Mouse (Mus musculus) midbrain, embryonic 11.5 days (tissue): Measurements from ENCODE around the gene Copa. TPM values are rescaled to one million over a fixed set of nuclear protein-coding genes. Genes with fewer than 3 reads are reported as not detected.

Experiments
- ATAC-seq: fragments of 200-750 bp; cut with Nextera tagmentation; 2 replicates; pipeline ENCODE4 v1.8.0; 2017; ENCODE audit warnings: moderate TSS enrichment, moderate library complexity; ENCODE audit not compliant: low FRiP score
- DNase-seq: peaks from one replicate; pipeline ENCODE4 v3.0.0; 2015; ENCODE audit warnings: low spot score; ENCODE audit errors: missing footprints
- H3K27ac ChIP-seq: fragments of 300-500 bp; sonication (generic); 2 replicates; pipeline ENCODE4 v1.5.1; 2014; ENCODE audit warnings: low read depth, low read length
- H3K27me3 ChIP-seq: fragments of 300-500 bp; sonication (generic); 2 replicates; pipeline ENCODE4 v1.6.1; 2014; ENCODE audit warnings: mild to moderate bottlenecking, low read length, moderate library complexity, mixed read lengths; ENCODE audit not compliant: control insufficient read depth, insufficient read depth
- H3K36me3 ChIP-seq: fragments of 300-500 bp; sonication (generic); 2 replicates; pipeline ENCODE4 v1.6.1; 2014; ENCODE audit warnings: mild to moderate bottlenecking, low read length, moderate library complexity, mixed read lengths; ENCODE audit not compliant: control insufficient read depth, insufficient read depth
- H3K4me1 ChIP-seq: fragments of 300-500 bp; sonication (generic); 2 replicates; pipeline ENCODE4 v1.6.1; 2014; ENCODE audit warnings: low read length; ENCODE audit not compliant: control insufficient read depth, insufficient read depth
- H3K4me2 ChIP-seq: fragments of 300-500 bp; sonication (generic); 2 replicates; pipeline ENCODE4 v1.6.1; 2014; ENCODE audit warnings: mild to moderate bottlenecking, moderate library complexity
- H3K4me3 ChIP-seq: fragments of 300-500 bp; sonication (generic); 2 replicates; pipeline ENCODE4 v1.5.1; 2014; ENCODE audit warnings: low read depth, low read length
- H3K9ac ChIP-seq: fragments of 300-500 bp; sonication (generic); 2 replicates; pipeline ENCODE4 v1.6.1; 2014; ENCODE audit warnings: low read length
- H3K9me3 ChIP-seq: fragments of 300-500 bp; sonication (generic); 2 replicates; pipeline ENCODE4 v1.6.1; 2016; ENCODE audit warnings: low read length; ENCODE audit not compliant: control insufficient read depth
- WGBS: fragments of 180-500 bp; shearing (Covaris S2); extraction: QIAGEN DNeasy Blood & Tissue Kit; methylation state at CpG from one replicate; pipeline ENCODE4 v1.1.7; 2014; 5-methylcytosine and 5-hydroxymethylcytosine counted together
- polyA plus RNA-seq: library from polyadenylated mRNA; unstranded; fragments of >200 nt; fragmentation: Nextera tagmentation; extraction: Ambion mirVana; gene quantifications from 2 replicates; pipeline ENCODE4 v1.2.1, GENCODE M21; 2014

Gene Copa
- polyA plus RNA-seq, 1 experiment from 2014 or later: 178 TPM

DNA sequence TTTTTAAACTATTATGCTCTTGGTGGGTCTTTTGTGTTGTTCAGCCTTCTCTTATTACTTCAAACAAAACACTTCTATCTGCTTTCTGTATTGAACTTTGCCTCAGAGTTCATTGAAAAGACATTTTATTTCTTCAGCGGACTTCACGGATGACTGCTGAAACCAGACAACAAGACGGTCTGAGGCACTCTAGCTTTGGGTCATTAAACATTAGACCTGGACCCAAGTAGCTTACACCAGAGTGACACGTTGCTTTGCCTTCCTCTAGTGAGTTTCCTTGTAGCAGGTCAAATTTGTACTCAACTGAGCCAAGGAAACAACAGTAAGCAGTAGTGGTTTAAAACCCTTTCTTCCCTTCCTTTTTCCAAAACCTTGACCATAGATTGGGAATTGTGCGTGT is 85.6 kb downstream of the Copa start:
- Histone ChIP-seq H3K36me3 (peaks cover 20% of the 10 kb centered on the region), H3K4me3 (no peak overlapping the region), H3K27ac (no peak overlapping the region), H3K9ac (no peak overlapping the region), H3K27me3 (no peaks in the 10 kb centered on the region), H3K9me3 (no peaks in the 10 kb centered on the region), H3K4me1 (no peaks in the 10 kb centered on the region), H3K4me2 (no peak overlapping the region)
- DNase-seq (no peak), ATAC-seq (no peak)
- 87% methylated on average over 5 of the region's 5 CpGs for WGBS

DNA sequence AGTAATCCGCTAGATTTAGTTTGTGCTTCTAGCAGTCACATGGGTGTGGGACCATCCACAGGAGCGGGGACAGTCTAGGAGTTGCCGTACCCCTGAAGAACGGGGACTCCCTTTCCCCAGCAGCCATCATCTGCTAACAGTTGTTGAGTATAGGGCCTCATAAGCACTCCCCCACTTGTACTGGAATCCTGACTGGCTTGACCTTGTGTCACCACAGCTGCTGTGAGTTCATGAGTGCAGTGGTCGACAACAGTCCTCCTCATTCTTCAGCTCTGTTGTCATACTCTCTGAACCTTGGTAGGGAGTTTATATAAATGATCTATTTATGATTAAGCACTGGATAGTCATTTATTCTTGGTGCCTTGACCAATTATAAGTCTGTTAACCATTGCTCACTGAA is 87.5 kb downstream of the Copa start:
- H3K36me3 ChIP-seq: peaks cover 31% of the 10 kb centered on the region
- H3K9me3 ChIP-seq: no peaks in the 10 kb centered on the region

More for the DNA sequence above, 87.5 kb downstream of the Copa start:
- no peak overlapping the region for H3K4me3 ChIP-seq
- DNase-seq (no peak), ATAC-seq (no peak)
- 98% methylated on average over 5 of the region's 5 CpGs for WGBS
- no peak overlapping the region for H3K9ac ChIP-seq
- H3K4me1 ChIP-seq: no peaks in the 10 kb centered on the region
- H3K4me2 ChIP-seq: no peak overlapping the region
- no peak overlapping the region for H3K27ac ChIP-seq
- H3K27me3 ChIP-seq: no peaks in the 10 kb centered on the region

Other genes starting within 250 kb of the Copa start
- gene Cd84, start 242.8 kb upstream of the Copa start, polyA plus RNA-seq: 0.64 and 0.80 TPM in 2 replicates
- gene Gm10521, start 186.9 kb upstream of the Copa start, polyA plus RNA-seq: not detected in 2 replicates
- gene Slamf6, start 165.0 kb upstream of the Copa start, polyA plus RNA-seq: not detected in 2 replicates
- gene Vangl2, start 54.1 kb upstream of the Copa start, polyA plus RNA-seq: 49.3 and 52.9 TPM in 2 replicates
- 10.7 and 11.0 TPM in 2 replicates for gene Nhlh1, start 25.0 kb upstream of the Copa start, polyA plus RNA-seq
- gene Ncstn, start 266 bp downstream of the Copa start, polyA plus RNA-seq: 107 and 108 TPM in 2 replicates
- 152 and 153 TPM in 2 replicates for gene Pex19, start 44.2 kb downstream of the Copa start, polyA plus RNA-seq
- 93.9 and 100.0 TPM in 2 replicates for gene Dcaf8, start 65.6 kb downstream of the Copa start, polyA plus RNA-seq
- gene Pea15a, start 124.3 kb downstream of the Copa start, polyA plus RNA-seq: 332 and 337 TPM in 2 replicates
- gene Casq1, start 137.3 kb downstream of the Copa start, polyA plus RNA-seq: 1.4 and 2.1 TPM in 2 replicates
- gene Atp1a4, start 175.9 kb downstream of the Copa start, polyA plus RNA-seq: not detected in 2 replicates
- 47.2 and 55.1 TPM in 2 replicates for gene Igsf8, start 179.1 kb downstream of the Copa start, polyA plus RNA-seq
- 1.4 and 1.9 TPM in 2 replicates for gene Atp1a2, start 215.5 kb downstream of the Copa start, polyA plus RNA-seq
- 0.37 and 0.43 TPM in 2 replicates for gene Kcnj9, start 246.8 kb downstream of the Copa start, polyA plus RNA-seq